Mouse (Mus musculus): ENCODE results near the gene Atp8b5. TPM values are rescaled to one million over a fixed set of nuclear protein-coding genes. Genes with fewer than 3 reads are reported as not detected.

Gene Atp8b5
- polyA plus RNA-seq, 1 experiment: 27.9 TPM

DNA sequence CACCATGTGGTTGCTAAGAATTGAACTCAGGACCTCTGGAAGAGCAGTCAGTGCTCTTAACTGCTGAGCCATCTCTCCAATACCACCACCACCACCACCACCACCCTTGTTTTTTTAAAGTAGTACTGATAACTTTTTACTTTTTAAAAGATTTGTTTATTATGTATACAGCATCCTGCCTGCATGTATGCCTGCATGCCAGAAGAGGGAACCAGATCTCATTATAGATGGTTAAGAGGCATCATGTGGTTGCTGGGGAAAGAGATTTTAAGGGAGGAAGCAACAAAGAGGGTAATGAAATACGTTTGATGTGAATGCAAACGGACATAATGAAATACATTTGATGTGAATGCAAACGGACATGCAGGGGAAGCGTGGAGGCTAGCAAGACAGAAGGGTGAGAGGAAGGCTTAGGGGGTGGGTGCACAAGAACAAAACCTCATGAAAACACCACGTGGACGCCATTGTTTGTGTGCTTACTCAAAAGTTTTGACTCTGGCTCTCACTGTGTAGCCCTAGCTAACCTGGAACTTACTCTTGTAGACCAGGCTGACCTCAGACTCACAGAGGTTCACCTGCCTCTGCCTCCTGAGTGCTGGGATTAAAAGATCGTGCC lies 74.4 kb downstream of the Atp8b5 start:
- no peak for TF ChIP-seq POLR2A (IDR thresholded peaks at IDR 0.05; ENCODE audit: control insufficient read depth, low read depth, low read length)
- no peak overlapping the region for H3K27ac ChIP-seq (ENCODE audit: control insufficient read depth, insufficient read depth, low read depth, low read length)
- no peaks in the 10 kb centered on the region for H3K27me3 ChIP-seq (ENCODE audit: control insufficient read depth, insufficient read depth, low read length)
- no peaks in the 10 kb centered on the region for H3K36me3 ChIP-seq (ENCODE audit: control insufficient read depth, insufficient read depth, low read length)
- no peaks in the 10 kb centered on the region for H3K4me1 ChIP-seq (ENCODE audit: control insufficient read depth, insufficient read depth, low read length)
- no peak overlapping the region for H3K4me3 ChIP-seq (ENCODE audit: control insufficient read depth, low read depth, low read length)

DNA sequence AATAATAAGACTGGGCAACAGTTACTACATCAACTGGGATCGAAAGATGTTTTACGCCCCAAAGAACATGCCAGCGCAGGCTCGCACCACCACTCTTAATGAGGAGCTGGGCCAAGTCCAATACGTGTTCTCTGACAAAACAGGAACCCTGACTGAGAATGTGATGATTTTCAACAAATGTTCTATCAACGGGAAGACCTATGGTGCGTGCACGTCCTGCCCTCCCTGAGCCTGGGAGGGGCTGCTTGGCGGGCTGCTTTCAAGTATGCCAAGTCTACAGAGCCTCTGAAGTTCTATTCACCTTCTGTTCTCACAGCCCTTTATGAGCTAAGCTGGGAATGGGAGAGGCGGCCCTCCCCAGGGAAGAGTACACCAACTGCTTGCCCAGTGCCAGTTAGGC lies 75.5 kb downstream of the Atp8b5 start:
- H3K4me1 ChIP-seq (ENCODE audit: control insufficient read depth, insufficient read depth, low read length): no peaks in the 10 kb centered on the region
- no peak overlapping the region for H3K4me3 ChIP-seq (ENCODE audit: control insufficient read depth, low read depth, low read length)
- H3K27me3 ChIP-seq (ENCODE audit: control insufficient read depth, insufficient read depth, low read length): no peaks in the 10 kb centered on the region
- H3K36me3 ChIP-seq (ENCODE audit: control insufficient read depth, insufficient read depth, low read length): no peaks in the 10 kb centered on the region
- no peak overlapping the region for H3K27ac ChIP-seq (ENCODE audit: control insufficient read depth, insufficient read depth, low read depth, low read length)
- TF ChIP-seq POLR2A (IDR thresholded peaks at IDR 0.05; ENCODE audit: control insufficient read depth, low read depth, low read length): no peak
- TF ChIP-seq CTCF (IDR thresholded peaks at IDR 0.05; ENCODE audit: control insufficient read depth, insufficient read depth, insufficient replicate concordance, low read depth, low read length): no peak

DNA sequence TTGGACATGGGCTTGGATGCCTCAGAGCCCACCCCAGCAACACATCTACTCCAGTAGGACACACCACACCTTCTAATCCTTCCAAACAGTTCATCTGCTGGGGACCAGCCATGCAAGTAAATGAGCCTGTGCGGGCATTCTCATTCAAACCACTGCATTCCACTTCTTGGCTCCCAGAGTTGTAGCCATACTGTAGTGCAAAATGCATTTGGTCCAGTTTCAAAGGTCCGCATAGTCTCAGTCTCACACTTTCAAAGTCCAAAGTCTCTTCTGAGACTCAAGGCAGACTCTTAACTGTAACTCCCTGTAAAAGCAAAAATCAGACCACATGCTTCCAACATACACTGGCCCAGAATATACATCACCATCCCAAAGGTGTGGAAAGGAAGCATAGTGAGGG lies 78.0 kb downstream of the Atp8b5 start:
- Histone ChIP-seq H3K27ac (ENCODE audit: control insufficient read depth, insufficient read depth, low read depth, low read length) (no peak overlapping the region), H3K4me3 (ENCODE audit: control insufficient read depth, low read depth, low read length) (no peak overlapping the region), H3K36me3 (ENCODE audit: control insufficient read depth, insufficient read depth, low read length) (no peaks in the 10 kb centered on the region), H3K4me1 (ENCODE audit: control insufficient read depth, insufficient read depth, low read length) (no peaks in the 10 kb centered on the region), H3K27me3 (ENCODE audit: control insufficient read depth, insufficient read depth, low read length) (no peaks in the 10 kb centered on the region)
- TF ChIP-seq POLR2A (IDR thresholded peaks at IDR 0.05; ENCODE audit: control insufficient read depth, low read depth, low read length) (no peak), CTCF (IDR thresholded peaks at IDR 0.05; ENCODE audit: control insufficient read depth, insufficient read depth, insufficient replicate concordance, low read depth, low read length) (no peak)

DNA sequence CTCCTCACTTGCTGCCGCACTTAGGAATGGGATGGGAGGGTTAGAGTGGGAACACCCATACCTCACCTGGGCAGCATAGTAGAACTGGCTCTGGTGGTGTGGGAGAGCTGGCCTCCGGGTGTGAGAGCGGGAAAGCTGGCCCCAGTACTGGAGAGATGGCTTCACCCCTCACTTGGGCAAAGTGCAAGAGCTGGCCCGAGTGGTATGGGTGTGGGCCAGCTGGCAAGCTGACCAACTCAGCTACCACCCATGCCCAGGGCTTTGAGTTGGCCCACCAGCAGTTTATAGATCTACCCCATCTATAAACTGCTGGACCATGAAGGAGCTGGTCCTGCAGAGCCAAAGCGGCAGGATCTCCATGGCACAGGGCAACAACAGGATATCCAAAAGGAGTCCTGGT lies 82.2 kb downstream of the Atp8b5 start:
- no peak overlapping the region for H3K27ac ChIP-seq (ENCODE audit: control insufficient read depth, insufficient read depth, low read depth, low read length)
- no peak for TF ChIP-seq CTCF (IDR thresholded peaks at IDR 0.05; ENCODE audit: control insufficient read depth, insufficient read depth, insufficient replicate concordance, low read depth, low read length)
- TF ChIP-seq POLR2A (IDR thresholded peaks at IDR 0.05; ENCODE audit: control insufficient read depth, low read depth, low read length): no peak
- no peaks in the 10 kb centered on the region; the same call in 1 of the 2 replicates for H3K36me3 ChIP-seq (ENCODE audit: control insufficient read depth, insufficient read depth, low read length)
- H3K4me3 ChIP-seq (ENCODE audit: control insufficient read depth, low read depth, low read length): no peak overlapping the region
- H3K27me3 ChIP-seq (ENCODE audit: control insufficient read depth, insufficient read depth, low read length): no peaks in the 10 kb centered on the region
- no peaks in the 10 kb centered on the region for H3K4me1 ChIP-seq (ENCODE audit: control insufficient read depth, insufficient read depth, low read length)

DNA sequence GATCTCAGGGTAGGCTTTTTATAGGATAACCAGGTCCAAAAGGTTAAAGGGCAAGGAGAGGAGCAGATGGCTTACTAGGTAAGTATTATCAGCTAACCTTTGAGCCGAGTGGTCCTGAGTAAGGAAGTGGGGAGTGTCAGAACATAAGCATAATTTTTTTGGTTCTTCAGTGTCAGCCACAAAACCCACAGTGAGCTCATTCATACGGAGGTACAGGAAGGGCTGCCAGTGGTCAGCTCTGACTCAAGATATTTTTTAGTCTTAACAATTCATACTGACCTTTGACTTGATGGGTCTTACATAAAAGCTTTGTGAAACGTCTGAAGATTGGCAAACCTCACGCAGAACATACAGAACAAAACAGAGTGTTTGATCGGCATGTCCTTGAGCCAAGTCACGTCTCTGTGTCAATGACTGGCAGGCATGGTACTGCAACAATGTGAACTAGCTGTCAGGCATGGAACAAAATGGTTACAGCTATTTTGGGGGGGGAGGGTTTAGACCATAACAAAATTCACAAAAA lies 83.1 kb downstream of the Atp8b5 start:
- no peaks in the 10 kb centered on the region for H3K27me3 ChIP-seq (ENCODE audit: control insufficient read depth, insufficient read depth, low read length)

DNA sequence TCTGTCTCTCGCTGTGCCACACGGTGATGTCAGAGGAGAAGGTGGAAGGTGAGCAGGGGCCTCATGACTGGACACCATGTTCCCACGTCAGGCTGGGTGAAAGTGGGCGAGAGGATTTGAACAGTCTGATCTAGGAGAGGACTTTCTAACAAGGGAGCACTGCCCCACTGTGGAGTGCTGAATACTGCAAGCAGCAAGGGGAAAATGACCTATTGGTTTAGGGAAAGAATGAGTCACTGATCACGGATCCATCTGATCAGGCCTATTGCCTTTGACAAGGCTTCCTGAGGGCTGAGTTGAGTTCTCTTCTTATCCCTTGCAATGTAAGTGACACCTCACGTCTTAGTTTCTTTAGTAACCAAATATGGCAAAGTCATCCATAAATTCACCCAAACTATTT lies 86.7 kb downstream of the Atp8b5 start:
- Histone ChIP-seq H3K27me3 (ENCODE audit: control insufficient read depth, insufficient read depth, low read length) (no peaks in the 10 kb centered on the region), H3K27ac (ENCODE audit: control insufficient read depth, insufficient read depth, low read depth, low read length) (no peak overlapping the region), H3K4me3 (ENCODE audit: control insufficient read depth, low read depth, low read length) (no peak overlapping the region), H3K36me3 (ENCODE audit: control insufficient read depth, insufficient read depth, low read length) (no peaks in the 10 kb centered on the region; the same call in 1 of the 2 replicates), H3K4me1 (ENCODE audit: control insufficient read depth, insufficient read depth, low read length) (no peaks in the 10 kb centered on the region)
- no peak for TF ChIP-seq POLR2A (IDR thresholded peaks at IDR 0.05; ENCODE audit: control insufficient read depth, low read depth, low read length)
- TF ChIP-seq CTCF (IDR thresholded peaks at IDR 0.05; ENCODE audit: control insufficient read depth, insufficient read depth, insufficient replicate concordance, low read depth, low read length): no peak

More for the DNA sequence above, 83.1 kb downstream of the Atp8b5 start:
- Histone ChIP-seq H3K36me3 (ENCODE audit: control insufficient read depth, insufficient read depth, low read length) (no peaks in the 10 kb centered on the region; the same call in 1 of the 2 replicates), H3K27ac (ENCODE audit: control insufficient read depth, insufficient read depth, low read depth, low read length) (no peak overlapping the region), H3K4me3 (ENCODE audit: control insufficient read depth, low read depth, low read length) (no peak overlapping the region), H3K4me1 (ENCODE audit: control insufficient read depth, insufficient read depth, low read length) (no peaks in the 10 kb centered on the region)
- TF ChIP-seq POLR2A (IDR thresholded peaks at IDR 0.05; ENCODE audit: control insufficient read depth, low read depth, low read length): no peak
- no peak for TF ChIP-seq CTCF (IDR thresholded peaks at IDR 0.05; ENCODE audit: control insufficient read depth, insufficient read depth, insufficient replicate concordance, low read depth, low read length)

DNA sequence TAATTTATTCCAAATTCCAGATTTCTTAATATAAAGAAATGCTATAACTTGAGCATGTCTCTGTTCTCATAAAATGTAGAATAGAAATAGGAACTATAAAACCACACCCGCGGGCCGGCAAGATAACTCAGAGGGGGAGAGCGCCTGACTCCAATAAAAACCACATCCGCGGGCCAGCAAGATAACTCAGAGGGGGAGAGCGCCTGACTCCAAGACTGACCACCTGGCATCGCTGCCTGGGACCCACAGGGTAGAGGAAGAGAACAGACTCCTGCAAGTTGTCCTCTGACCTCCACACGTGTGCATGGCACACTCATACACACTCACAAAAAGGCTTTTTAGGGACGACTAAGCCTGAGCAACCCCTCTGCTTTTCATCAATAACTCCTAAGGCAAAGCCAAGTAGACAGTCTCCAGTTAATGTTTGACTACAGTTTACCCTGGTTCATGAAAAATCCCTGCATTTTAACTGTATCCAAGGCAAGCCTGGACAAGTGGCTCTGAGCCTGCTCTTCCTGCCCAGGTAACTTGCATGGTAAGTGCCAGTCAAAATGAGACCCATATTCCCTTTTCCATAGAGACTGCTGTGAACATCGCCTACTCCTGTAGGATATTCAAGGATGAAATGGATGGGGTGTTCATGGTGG lies 98.1 kb downstream of the Atp8b5 start:
- H3K27me3 ChIP-seq (ENCODE audit: control insufficient read depth, insufficient read depth, low read length): no peaks in the 10 kb centered on the region
- H3K27ac ChIP-seq (ENCODE audit: control insufficient read depth, insufficient read depth, low read depth, low read length): no peak overlapping the region
- TF ChIP-seq POLR2A (IDR thresholded peaks at IDR 0.05; ENCODE audit: control insufficient read depth, low read depth, low read length): no peak
- TF ChIP-seq CTCF (IDR thresholded peaks at IDR 0.05; ENCODE audit: control insufficient read depth, insufficient read depth, insufficient replicate concordance, low read depth, low read length): no peak
- no peaks in the 10 kb centered on the region for H3K4me1 ChIP-seq (ENCODE audit: control insufficient read depth, insufficient read depth, low read length)
- H3K36me3 ChIP-seq (ENCODE audit: control insufficient read depth, insufficient read depth, low read length): no peaks in the 10 kb centered on the region; the same call in 1 of the 2 replicates
- H3K4me3 ChIP-seq (ENCODE audit: control insufficient read depth, low read depth, low read length): no peak overlapping the region
